In genomic region chr10:80406684-80407501, GRCm38 (mm10) we compare ENCODE assay signal across 8 mouse cellular contexts. TPM values are rescaled to one million over a fixed set of nuclear protein-coding genes. Genes with fewer than 3 reads are reported as not detected.
DNase-seq lines count a peak whose midpoint lies in the region; ATAC-seq and TF ChIP-seq lines count a peak whose summit lies in the region.

Gene Uqcr11, minus strand, starts transcription at chr10:80406830.

- peaks cover 29% of the 10 kb centered on the region for H3K4me1 ChIP-seq in forebrain, embryonic 10.5 days
- H3K4me1 ChIP-seq in heart, embryonic 15.5 days (replicated peaks), result peaks cover 31% of the 10 kb centered on the region
- H3K4me1 ChIP-seq in liver, embryonic 14.5 days (replicated peaks; ENCODE audit: control insufficient read depth in 2 of 2, insufficient read depth in 2 of 2, low read length in 1 of 2), result peaks cover 16 to 19% of the 10 kb centered on the region in 2 experiments
- H3K4me1 ChIP-seq in neural tube, embryonic 11.5 days (ENCODE audit: control insufficient read depth, insufficient read depth, low read length), result peaks cover 12% of the 10 kb centered on the region
- no peaks in the 10 kb centered on the region for H3K4me1 ChIP-seq in stomach, postnatal 0 days (replicated peaks; ENCODE audit: control insufficient read depth, insufficient read depth)

- H3K9me3 ChIP-seq in forebrain, embryonic 10.5 days, result peaks cover 4% of the 10 kb centered on the region; the same call in 1 of the 2 replicates
- H3K9me3 ChIP-seq in heart, embryonic 15.5 days (replicated peaks), result no peaks in the 10 kb centered on the region
- no peaks in the 10 kb centered on the region for H3K9me3 ChIP-seq in liver, embryonic 14.5 days (ENCODE audit: control insufficient read depth, low read length)
- no peaks in the 10 kb centered on the region for H3K9me3 ChIP-seq in neural tube, embryonic 11.5 days (ENCODE audit: control insufficient read depth, low read length)
- H3K9me3 ChIP-seq in stomach, postnatal 0 days (ENCODE audit: control insufficient read depth, low read length), result no peaks in the 10 kb centered on the region

- peak; percentile 91 for ATAC-seq in CD4-positive, CD25-positive, alpha-beta regulatory T cell, adult 4 months
- ATAC-seq in heart, embryonic 15.5 days (replicated peaks; ENCODE audit: insufficient number of reproducible peaks, insufficient read depth, low FRiP score, low read depth), result peak; percentile 82
- ATAC-seq in liver, embryonic 14.5 days (ENCODE audit: insufficient read depth), result peak; percentile 79
- peak; percentile 56 for ATAC-seq in neural tube, embryonic 11.5 days (ENCODE audit: insufficient read depth, low FRiP score, low TSS enrichment)
- ATAC-seq in stomach, postnatal 0 days (ENCODE audit: low FRiP score, low TSS enrichment), result peak; percentile 73

- peak within 1 kb of the TSS; percentile 78 for H3K4me2 ChIP-seq in heart, embryonic 15.5 days
- H3K4me2 ChIP-seq in liver, embryonic 14.5 days (ENCODE audit: low read depth), result peak within 1 kb of the TSS; percentile 92
- H3K4me2 ChIP-seq in neural tube, embryonic 11.5 days (ENCODE audit: low read depth), result peak within 1 kb of the TSS; percentile 97
- H3K4me2 ChIP-seq in stomach, postnatal 0 days (replicated peaks; ENCODE audit: low read depth), result peak within 1 kb of the TSS; percentile 85

- peak within 1 kb of the TSS; percentile 82 for H3K27ac ChIP-seq in forebrain, embryonic 10.5 days
- H3K27ac ChIP-seq in heart, embryonic 15.5 days, result peak within 1 kb of the TSS; percentile 86
- H3K27ac ChIP-seq in liver, embryonic 14.5 days, result peak within 1 kb of the TSS; percentile 88
- peak within 1 kb of the TSS; percentile 68 for H3K27ac ChIP-seq in neural tube, embryonic 11.5 days (ENCODE audit: low read depth, low read length)
- peak within 1 kb of the TSS; percentile 81 for H3K27ac ChIP-seq in stomach, postnatal 0 days (replicated peaks)

- peak; percentile 85 for DNase-seq in c-Kit-negative CD71-positive TER-119-positive erythroid progenitor cells, embryonic 14.5 days (ENCODE audit: low read depth, low spot score)
- DNase-seq in forebrain, embryonic 10.5 days (ENCODE audit: extremely low spot score, low spot score), result peak; percentile 92
- DNase-seq in kidney, postnatal 25 days, result peak; percentile 93 to 96
- DNase-seq in liver, embryonic 14.5 days (ENCODE audit: low read depth in 3 of 3, low spot score in 3 of 3), result peak; percentile 84 to 86 (median 86)
- peak; percentile 94 for DNase-seq in neural tube, embryonic 11.5 days (ENCODE audit: low spot score)
- DNase-seq in stomach, postnatal 0 days (ENCODE audit: low spot score), result peak; percentile 91

- peak within 1 kb of the TSS; percentile 91 for H3K9ac ChIP-seq in heart, embryonic 15.5 days
- H3K9ac ChIP-seq in liver, embryonic 14.5 days (replicated peaks), result peak within 1 kb of the TSS; percentile 74
- H3K9ac ChIP-seq in neural tube, embryonic 11.5 days (ENCODE audit: low read length), result peak within 1 kb of the TSS; percentile 81
- H3K9ac ChIP-seq in stomach, postnatal 0 days (ENCODE audit: low read length), result peak within 1 kb of the TSS; percentile 91

- no peak for TF ChIP-seq CTCF in liver, embryonic 14.5 days (IDR thresholded peaks at IDR 0.05; ENCODE audit: low read depth)
- no peak for TF ChIP-seq CTCF in stomach, postnatal 0 days (IDR thresholded peaks at IDR 0.05; ENCODE audit: low read depth)

- 3% methylated on average over 27 of the region's 27 CpGs for whole genome bisulfite sequencing in forebrain, embryonic 10.5 days
- WGBS in heart, embryonic 15.5 days, result under 1% methylated on average over 27 of the region's 27 CpGs
- WGBS in liver, embryonic 14.5 days (ENCODE audit: insufficient replicate concordance), result under 1% methylated on average over 27 of the region's 27 CpGs
- 2% methylated on average over 27 of the region's 27 CpGs for WGBS in neural tube, embryonic 11.5 days
- WGBS in stomach, postnatal 0 days, result under 1% methylated on average over 27 of the region's 27 CpGs

- peaks cover 62% of the 10 kb centered on the region for H3K36me3 ChIP-seq in forebrain, embryonic 10.5 days (replicated peaks)
- H3K36me3 ChIP-seq in heart, embryonic 15.5 days, result peaks cover 54% of the 10 kb centered on the region
- H3K36me3 ChIP-seq in liver, embryonic 14.5 days (replicated peaks; ENCODE audit: control insufficient read depth, insufficient read depth, low read depth), result peaks cover 42% of the 10 kb centered on the region
- H3K36me3 ChIP-seq in neural tube, embryonic 11.5 days (ENCODE audit: control insufficient read depth, insufficient read depth, low read length), result peaks cover 25% of the 10 kb centered on the region
- peaks cover 27% of the 10 kb centered on the region for H3K36me3 ChIP-seq in stomach, postnatal 0 days (ENCODE audit: control insufficient read depth, insufficient read depth, low read length)

- H3K4me3 ChIP-seq in forebrain, embryonic 10.5 days, result peak within 1 kb of the TSS; percentile 90
- H3K4me3 ChIP-seq in heart, embryonic 15.5 days, result peak within 1 kb of the TSS; percentile 85
- H3K4me3 ChIP-seq in liver, embryonic 14.5 days (ENCODE audit: insufficient read depth in 1 of 2, low read depth in 2 of 2, low read length in 2 of 2), result peak within 1 kb of the TSS; percentile 79 to 85
- H3K4me3 ChIP-seq in neural tube, embryonic 11.5 days (ENCODE audit: low read depth, low read length), result peak within 1 kb of the TSS; percentile 89
- peak within 1 kb of the TSS; percentile 82 for H3K4me3 ChIP-seq in stomach, postnatal 0 days (ENCODE audit: low read depth, low read length)

- TF ChIP-seq EP300 in liver, embryonic 14.5 days (IDR thresholded peaks at IDR 0.05; ENCODE audit: low read depth), result no peak
- TF ChIP-seq EP300 in stomach, postnatal 0 days (optimal IDR thresholded peaks at IDR 0.05), result no peak

- no peaks in the 10 kb centered on the region for H3K27me3 ChIP-seq in forebrain, embryonic 10.5 days (ENCODE audit: poor library complexity, severe bottlenecking)
- H3K27me3 ChIP-seq in heart, embryonic 15.5 days, result no peaks in the 10 kb centered on the region
- no peaks in the 10 kb centered on the region for H3K27me3 ChIP-seq in liver, embryonic 14.5 days (ENCODE audit: control insufficient read depth, insufficient read depth, low read length)
- H3K27me3 ChIP-seq in neural tube, embryonic 11.5 days (ENCODE audit: control insufficient read depth, insufficient read depth, low read length), result no peaks in the 10 kb centered on the region
- H3K27me3 ChIP-seq in stomach, postnatal 0 days (ENCODE audit: control insufficient read depth, insufficient read depth, low read length), result no peaks in the 10 kb centered on the region

RNA-seq across cellular contexts. Expression of gene Uqcr11, which starts in this region (rescaled TPM):
- polyA plus RNA-seq in CD4-positive, CD25-positive, alpha-beta regulatory T cell, adult 4 months (2017; shearing (Covaris generic)), result 100 to 1,000 TPM; 268 to 337 TPM
- polyA plus RNA-seq in forebrain, embryonic 10.5 days (2016; fragmentation: Nextera tagmentation; extraction: Ambion mirVana), result 625 and 631 TPM in 2 replicates
- 1,499 and 1,535 TPM in 2 replicates for polyA plus RNA-seq in heart, embryonic 15.5 days (2015; fragmentation: Nextera tagmentation; extraction: Ambion mirVana)
- polyA plus RNA-seq in liver, embryonic 14.5 days (2012; rRNA removed), result 359 and 571 TPM in 2 replicates
- polyA plus RNA-seq in liver, embryonic 14.5 days (2014; fragmentation: Nextera tagmentation; extraction: Ambion mirVana), result 729 and 738 TPM in 2 replicates
- 494 and 521 TPM in 2 replicates for polyA plus RNA-seq in neural tube, embryonic 11.5 days (2014; fragmentation: Nextera tagmentation; extraction: Ambion mirVana)
- polyA plus RNA-seq in stomach, postnatal 0 days (2015; fragmentation: Nextera tagmentation; extraction: Ambion mirVana), result 859 and 899 TPM in 2 replicates

Comparison
In these comparisons a context has a peak if more than half of its experiments do, and no peak if none do; other contexts are left out.
1. Peak in every context shown above with its lines: DNase-seq, ATAC-seq, H3K4me3 ChIP-seq and H3K27ac ChIP-seq.